Mouse (Mus musculus) gonadal fat pad, adult 2 months (tissue): ENCODE measurements around the gene Gkn2. TPM values are rescaled to one million over a fixed set of nuclear protein-coding genes. Genes with fewer than 3 reads are reported as not detected.

ENCODE experiments used
- DNase-seq: peaks from one replicate; pipeline ENCODE4 v3.0.0-alpha.2; 2012; ENCODE audit warnings: low read depth
- polyA plus RNA-seq: library from polyadenylated mRNA; depleted of rRNA; stranded (reverse); fragments of >200 nt; gene quantifications from 2 replicates; pipeline ENCODE4 v1.2.3, GENCODE M21; 2012; rRNA removed

Gkn2 gene
- 0.24 TPM in 1 of 2 replicates, not detected in the other for polyA plus RNA-seq

DNA sequence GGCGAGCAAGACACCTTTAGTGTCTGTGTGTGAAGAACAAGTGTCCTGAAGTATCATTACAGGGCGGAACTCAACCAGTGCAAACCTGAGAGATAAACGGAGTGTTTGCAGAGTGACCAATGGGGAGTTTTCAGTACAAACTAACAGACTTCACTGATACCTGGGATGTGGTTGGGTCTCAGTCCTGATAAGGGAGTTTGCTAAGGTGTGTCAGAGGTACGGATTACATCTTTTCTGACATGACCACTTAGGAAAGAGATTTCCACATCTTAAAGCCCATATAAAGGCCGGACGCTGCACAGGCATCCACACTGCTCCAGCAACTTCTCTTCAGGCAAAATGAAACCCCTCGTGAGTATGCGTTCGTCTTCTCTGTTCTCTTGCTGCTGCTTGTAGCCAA is at the start of gene Gkn2:
Gene Gkn2, plus strand, starts transcription at position 301 of the 400 bp plus-strand sequence.
- no peak for DNase-seq

DNA sequence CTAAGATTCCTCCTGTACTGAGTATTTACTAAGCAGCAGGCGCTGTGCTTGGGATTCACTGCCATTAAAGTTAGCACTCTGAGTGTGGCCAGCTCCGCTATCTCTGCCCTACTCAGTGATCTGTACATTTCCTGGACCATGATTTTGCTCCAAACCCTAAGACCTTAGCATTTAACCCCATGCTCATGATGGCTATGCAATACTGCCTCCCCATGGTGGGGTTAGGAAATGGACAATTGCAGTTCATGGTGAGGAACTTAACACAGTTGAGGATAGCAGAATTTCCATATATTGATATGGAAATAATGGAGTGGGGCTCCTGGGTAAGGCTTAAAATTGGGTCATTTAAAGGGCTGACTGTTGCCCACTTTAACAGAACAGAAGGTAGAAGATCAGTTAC is 49.8 kb upstream of the Gkn2 start:
- DNase-seq = no peak

DNA sequence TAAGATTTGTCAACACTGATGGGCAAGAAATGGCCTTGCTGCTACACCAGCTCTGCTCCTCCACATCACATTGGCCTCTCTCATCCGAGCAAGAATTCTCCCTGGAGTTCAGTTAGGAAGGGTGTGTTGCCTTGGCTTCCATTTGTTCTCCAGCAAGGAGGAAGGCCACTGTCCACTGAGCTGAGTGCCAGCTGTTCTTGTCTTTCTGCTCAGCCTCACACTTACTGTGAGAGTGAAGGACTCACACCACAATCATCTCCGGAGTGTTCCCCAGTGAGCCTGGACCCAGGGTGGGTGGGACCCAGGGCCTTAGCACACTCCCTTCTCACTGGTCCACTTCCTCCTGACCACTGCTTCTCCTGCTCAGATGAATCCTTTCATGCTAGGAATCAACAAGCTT is 46.2 kb upstream of the Gkn2 start:
- DNase-seq = no peak

DNA sequence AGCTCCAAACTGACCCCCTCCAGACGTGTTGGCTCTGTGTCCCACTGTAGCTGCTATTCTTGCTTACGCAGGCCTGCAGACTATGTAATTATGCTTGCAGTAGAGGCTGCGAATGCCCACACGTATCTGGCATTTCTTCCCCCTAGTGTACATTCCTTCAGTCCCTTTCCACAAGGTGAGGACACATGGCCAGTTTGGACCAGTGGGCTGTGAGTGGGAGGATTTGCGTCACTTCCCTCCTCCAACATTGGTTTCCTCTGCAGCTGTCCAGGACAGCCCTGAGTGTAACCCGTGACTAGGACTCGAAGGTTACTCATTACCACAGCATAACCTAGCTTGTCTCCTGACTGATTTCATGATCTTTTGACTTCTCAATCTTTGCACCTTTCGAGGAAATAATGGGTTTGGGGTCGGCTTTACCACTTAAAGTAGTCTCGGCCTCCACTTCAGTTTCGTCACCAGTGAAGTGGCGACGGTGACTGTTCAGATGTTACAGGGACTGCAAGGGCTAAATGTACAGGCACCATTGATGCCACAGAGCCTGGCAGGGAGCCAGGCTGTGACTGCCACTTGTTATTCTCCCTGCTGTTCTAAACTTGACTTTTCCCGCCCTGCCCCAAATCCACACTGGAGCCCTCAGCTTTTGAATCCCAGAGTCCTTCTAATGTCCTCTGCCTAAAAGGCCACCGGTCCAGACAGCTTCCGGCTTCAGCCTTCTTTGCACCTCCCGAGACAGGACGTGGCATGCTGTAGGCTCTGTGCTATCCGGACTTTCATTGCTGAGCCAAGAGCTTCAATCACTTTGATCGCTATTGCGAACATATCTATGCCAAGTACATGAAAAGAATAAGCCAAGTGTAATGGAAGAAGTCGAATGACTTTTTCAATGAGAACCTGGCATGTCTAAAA is 44.6 kb upstream of the Gkn2 start:
- no peak for DNase-seq

DNA sequence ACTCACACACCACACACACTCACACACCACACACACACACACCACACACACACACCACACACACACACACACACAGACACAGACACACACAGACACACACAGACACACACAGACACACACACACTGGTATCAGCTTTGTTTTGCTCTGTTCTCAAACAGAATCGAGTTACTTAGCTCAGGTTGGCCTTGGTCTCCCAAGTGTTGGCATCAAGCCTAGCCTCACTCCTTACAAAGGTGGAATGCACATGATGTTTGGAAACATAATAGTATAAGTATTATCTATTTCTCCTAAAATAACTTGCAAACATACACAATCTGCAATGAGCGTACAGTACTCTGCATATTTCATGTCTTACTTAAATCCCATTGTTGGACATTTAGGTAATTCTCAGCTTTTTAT is 40.8 kb upstream of the Gkn2 start:
- no peak for DNase-seq

DNA sequence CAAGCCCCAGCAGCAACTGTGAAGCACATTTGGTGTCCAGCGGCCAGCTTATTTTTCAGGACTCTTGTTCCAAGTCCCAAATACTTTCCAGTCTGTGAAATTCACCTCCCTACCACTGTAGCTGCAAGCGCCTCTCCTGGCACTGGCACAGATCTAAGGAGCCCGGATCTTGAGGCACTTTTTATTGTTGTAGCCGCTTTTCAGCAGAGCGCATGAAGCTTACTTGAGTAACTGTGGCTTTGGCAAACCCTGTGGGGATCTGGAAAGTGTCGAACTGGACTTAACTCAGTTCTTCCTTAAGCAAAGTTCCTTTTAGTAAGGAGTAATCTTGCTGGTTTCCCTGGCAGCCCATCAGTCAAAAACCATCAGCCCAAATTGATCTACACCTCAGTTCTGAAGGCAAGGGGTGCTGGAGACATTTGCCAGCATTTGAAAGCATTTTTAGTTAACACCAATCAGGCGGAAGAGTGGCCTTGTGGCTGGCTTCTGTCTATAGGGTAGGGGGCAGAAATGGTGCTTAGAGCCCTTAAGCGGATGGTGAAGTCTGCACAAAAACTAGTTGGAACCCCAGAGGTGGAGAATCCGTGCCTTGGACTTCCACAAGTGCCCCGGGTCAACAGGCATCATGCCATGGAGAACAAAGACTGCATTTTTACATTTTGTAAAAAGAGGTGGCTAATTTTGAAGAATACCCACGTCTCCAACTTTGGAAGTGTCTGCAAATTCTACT is 38.6 kb upstream of the Gkn2 start:
- DNase-seq = no peak

DNA sequence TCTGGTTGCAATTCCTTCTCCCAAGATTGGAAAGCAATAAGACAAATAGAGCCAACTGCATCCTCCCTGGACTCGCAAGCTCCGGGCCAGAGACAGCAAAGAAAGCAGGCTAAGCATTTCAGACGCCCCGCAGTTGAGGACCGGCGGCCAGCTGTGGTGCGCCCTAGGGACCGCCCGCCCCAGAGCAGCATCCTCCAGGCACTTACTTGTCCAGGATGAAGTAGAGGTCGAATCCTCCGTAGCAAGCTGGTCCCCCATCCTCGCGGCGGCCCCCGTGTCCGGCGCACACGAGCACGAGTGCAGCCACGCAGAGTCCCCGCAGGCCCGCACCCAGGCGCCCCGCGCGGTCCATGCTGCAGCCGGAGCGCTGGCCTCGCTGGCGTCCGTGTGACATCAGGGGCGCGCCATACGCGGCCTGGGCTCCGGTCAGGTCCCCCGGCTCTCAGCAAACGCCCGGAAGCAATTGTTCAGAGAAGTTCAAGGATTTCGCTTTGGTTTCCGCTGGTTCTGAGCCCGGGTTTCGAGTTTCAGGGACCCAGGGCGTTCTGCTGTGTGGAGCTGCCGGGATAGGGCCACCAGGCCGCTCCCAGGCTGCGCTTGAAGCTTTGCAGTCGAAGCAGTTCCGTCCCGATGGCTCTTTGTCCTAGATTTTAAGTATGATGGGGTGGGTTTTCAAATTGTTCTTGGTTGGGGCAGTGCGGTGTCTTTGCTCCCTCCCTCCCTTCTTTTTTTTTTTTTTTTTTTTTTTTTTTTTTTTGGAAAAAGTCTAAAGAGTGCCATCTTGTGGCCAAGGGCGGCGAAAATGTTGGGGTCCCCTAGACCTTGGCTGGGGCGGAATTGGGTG is 37.8 kb upstream of the Gkn2 start, which contains the start of gene Antxr1:
Gene Antxr1, minus strand, starts transcription at position 731 of the 844 bp plus-strand sequence.
- no peak for DNase-seq

DNA sequence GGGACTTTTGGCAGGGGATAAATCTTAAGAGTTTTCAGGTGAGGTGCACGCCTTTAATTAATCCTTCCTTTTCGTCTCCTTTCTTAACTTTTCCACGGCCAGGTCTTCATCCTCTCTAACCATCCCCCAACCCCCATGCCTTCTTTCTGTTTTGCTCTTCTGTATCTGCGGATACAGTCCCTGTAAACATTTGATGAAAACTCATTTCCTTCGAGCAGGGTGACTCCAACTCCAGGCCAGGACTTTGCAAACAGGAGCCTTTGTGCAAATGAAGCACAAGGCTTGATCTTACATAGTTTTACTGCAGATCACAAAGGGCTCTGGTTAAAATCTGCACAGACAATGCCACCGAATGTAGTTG is 37.2 kb upstream of the Gkn2 start:
- DNase-seq = no peak

DNA sequence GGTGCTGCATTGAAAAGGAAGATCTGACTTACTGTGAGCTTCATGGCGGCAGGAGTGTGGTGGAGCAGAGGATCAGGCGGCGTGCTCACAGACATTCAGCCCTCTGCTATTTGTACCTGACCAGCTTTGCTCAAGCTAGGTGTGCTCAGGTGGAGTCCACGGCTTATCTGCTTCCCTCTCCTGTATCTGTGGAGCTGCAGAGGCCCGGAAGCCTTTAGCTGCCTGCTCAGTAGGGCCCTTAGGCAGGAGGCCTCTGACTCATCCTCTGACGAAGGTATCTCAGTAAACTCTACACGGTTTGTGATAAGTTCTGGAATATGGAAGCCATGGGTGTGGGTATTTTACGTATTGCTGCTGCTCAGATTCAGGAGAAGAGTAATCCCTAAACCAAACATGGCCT is 22.3 kb upstream of the Gkn2 start, which contains the start of gene Gkn1:
Gene Gkn1, minus strand, starts transcription at position 114 of the 400 bp plus-strand sequence.
- no peak for DNase-seq

DNA sequence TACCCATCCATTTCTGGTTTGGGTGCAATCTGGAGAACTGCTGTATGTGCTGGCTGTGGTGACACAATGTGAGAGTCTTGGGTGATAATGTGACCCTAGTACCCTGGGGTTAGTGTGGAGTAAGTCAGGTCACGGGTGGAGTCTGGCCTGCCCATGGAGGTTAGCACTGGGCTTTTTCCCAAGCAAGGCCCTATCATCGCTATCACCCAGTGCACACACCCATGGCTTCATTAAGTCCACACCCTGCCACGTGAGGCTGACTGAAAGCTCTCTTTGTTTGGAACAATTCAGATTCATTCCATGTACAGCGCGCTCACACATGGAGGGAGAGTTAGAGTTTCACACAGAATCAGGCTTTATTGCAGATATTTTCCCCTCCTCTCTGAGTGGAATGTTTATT is 18.7 kb upstream of the Gkn2 start:
- DNase-seq = no peak

DNA sequence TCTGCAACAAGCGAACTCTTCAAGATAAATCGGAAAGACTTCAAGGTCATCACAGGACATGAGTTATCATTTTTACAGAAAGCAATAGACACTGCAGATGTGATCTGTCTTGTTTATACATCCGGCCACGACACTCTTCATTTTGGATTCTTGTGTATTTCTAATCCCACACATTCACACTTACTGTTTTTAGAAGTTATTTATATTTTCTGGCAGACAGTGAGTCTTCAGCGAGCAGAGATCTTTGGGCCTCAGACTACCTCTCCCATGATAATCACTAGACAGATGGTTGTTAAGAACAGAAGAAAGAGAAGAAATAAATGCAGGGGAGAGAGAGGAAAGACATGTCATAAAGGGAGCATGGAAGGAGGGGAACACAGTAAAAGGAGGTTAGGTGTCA is 3.9 kb upstream of the Gkn2 start:
- no peak for DNase-seq

DNA sequence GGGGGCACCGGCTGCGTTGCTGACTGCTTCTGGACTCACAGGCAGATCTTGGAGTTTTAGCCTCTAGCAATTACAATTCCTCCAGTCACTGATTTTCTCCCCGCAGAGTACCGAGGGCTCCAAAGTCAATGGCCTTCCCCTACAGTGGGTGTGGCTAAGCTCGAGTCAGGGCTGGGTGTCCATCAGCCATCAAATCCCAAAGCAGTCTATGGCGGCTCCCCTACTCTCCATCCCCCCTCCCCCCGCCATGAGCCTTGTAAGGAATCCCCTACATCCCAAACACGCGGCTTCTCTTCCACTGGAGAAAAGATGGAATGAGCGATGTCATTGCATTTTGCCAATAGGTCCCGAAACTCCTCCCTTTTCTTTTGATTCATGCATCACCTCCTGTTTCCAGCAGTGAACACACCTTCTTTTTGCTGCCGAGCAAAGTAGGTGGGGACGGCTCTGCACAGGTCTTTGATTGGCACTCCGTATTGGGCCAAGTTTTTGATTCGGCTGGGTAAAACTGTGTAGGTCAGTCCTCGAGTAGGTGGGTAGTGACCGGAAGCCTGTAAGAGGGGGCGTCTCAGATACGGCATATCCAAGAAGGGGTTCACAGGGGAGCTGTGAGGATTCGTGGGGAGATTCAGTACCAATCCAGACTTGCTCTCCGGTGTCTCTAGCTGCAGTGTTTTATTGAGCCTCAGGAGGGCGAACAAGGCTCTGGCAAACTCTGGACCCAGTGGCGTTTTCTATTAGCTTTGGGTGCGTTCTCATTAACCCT is 11.0 kb downstream of the Gkn2 start:
- DNase-seq = no peak

DNA sequence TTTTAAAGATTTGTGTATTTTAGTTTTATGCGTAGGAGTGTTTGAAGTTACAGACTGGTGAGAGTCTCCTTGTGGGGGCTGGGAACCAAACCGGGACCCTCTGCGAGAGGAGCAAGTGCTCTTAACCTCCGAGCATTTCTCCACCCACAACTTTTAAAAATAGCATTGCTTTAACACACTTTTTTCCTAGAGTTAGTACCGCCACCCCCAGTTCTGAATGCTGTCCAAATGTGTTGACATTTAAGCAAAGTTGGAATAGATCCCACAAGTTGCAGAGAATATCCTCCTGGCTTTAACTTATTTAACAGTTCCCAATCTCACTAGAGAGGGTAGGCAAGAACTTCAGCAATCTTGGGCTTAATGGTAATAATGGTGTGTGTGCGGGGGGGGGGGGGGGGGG is 11.6 kb downstream of the Gkn2 start:
- DNase-seq = no peak

DNA sequence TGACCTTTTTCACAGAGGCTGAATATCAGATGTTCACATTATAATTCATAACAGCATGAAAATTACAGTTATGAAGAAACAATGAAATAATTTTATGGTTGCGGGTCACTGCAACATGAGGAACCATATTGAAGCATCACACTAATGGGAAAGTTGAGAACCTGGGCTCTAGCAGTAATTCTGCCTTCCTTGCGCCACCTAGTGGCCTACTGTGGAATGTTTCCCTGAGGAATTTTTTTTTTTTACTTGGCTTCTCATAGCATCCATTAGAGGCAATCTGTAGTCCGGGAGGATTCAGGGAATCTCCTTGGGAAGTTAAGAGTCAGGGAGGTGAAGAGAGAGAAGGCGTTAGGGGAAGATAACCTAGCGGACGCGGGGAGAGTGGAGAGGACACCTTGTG is 13.0 kb downstream of the Gkn2 start:
- no peak for DNase-seq

DNA sequence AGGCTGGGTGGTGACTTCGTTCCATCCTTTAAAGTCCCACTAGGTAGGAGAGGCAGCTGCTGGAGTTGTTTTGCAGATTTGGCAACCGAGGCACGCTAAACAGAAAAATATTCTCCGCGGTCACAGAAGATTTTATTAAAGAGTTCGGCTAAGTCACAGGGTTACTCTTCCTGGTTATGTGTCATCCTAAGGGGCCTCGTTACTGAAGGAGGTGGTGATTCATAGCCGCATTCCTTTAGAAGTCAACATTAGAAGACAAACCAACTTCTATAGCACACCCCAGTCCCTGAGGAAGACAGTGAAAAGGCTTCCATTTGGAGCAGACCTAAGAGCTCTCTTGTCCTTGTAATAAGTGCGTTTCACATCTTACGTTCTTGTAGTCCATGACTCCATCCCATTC is 13.5 kb downstream of the Gkn2 start:
- no peak for DNase-seq

DNA sequence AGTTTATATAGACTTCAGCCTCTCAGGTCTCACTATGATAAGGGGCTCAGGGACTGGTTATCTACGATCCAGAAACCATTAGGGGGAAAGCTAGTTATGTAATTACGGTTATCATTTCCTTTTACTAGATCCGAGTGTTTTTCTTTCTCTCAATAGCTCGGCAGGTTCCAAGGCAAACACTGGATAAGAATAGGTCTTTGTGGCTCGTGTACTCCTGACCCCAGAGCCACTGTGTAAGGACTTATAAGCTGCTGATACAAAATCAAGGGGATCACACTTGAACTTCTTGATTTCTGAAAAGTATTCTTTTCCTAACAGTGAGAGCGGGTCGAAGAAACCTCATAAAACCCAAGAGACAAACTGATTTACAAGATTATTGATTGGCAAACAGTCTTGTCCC is 15.7 kb downstream of the Gkn2 start, which contains the start of gene Gkn3:
Gene Gkn3, minus strand, starts transcription at position 59 of the 400 bp plus-strand sequence.
- DNase-seq = no peak

DNA sequence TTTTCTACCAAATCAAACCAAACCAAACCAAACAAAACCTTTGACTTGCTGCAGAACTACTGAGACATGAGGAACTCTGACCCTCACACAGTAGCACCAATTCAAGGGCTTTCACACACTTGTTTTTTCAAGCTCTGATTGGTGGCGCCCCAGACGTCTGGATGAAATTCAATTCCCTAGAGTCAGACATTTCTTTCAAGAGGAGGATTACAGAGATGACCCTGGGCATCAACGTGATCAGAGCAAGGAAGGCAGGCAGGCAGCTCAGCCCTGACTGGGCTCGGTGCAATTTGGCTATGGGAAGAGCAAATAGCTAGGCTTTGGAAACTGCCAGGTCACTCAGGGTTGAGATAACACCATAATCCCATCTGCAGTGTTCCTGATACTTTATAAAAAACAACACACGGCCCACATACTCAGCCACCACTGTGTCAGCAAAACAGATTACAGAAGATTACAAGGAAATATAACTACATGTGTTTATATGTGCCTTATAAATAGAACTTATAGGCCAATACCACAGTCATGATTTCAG is 16.4 kb downstream of the Gkn2 start:
- no peak for DNase-seq

DNA sequence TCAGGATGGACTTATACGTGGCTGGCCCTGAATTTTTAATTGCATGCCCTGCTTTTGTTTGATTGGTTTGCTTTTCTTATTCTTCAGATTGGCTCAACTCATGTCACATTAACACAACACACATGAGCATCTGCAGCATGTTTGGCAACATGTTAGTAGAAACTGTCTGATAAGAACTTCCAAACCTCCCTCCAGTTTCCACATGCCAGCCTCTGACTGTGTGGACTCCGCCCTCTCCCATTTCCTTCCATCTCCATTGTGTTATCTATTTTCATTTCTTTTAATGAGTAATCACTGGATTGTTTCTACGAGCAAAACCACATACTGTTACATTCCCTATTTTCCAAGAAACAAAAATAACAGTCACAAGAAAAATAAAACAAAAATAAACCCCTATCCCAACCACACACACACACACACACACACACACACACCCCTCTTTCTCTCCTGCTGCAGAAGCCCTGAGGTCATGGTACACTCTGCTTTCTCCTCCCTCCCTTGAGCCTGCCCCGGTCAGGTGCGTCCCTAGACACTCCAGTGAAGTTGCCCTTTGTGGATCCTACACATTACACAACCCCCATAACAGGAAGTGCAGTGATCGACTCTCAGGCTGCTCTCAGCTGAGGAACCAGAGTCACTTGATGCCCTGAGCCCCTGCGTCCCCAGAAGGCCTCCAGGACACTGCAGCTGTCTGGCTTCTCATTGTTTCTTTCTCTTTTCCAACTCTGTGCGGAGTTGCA is 20.5 kb downstream of the Gkn2 start:
- DNase-seq = no peak

DNA sequence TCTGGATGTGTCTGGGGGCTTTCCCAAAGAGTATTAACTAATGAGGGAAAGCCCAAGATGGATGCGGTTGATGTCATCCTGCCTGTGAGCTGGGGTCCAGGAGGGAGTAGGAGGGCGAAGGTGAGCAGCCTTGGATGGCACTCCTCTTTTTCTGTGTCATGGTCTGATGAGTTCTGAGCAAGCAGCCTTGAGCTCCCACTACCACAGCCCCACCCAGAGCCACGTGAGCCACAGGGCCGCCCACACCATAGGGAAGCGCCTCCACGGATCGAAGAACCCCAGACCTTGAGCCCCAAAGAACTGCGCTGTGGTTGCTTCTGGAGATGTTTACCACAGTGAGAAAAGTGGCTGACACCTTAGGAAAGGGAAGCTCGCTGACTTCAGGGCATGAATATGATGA is 21.6 kb downstream of the Gkn2 start:
- DNase-seq = no peak

DNA sequence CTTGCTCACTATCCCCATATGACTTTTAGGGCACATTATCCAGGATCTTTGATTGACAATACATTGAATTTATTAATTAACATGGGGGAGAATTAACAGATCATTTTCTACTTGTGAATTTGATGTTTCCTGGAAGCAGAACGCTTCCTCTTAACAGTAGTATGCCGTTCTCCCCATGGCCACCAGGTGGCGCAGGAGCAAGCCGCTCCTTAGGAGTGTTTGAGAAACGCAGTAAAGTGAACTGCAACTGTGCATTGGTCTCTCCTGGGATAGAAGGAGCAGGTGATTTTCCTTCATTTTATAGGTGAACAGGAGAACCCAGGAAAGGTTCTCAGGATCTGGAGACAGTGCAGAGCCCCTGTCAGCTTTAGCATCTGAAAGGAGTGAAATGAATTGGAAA is 26.0 kb downstream of the Gkn2 start:
- DNase-seq = no peak
